Mouse (Mus musculus) MEL (cell line): ENCODE measurements at regions not wholly inside any gene's neighbourhood (a gene's known extent, or its start where the extent isn't known, plus 50 kb on each side); places are given as distances from the start of the nearest gene placed in this dataset.

Source experiments
- DNase-seq: peaks from one replicate; pipeline ENCODE4 v3.0.0; 2011; ENCODE audit warnings: low read depth, low spot score
- H3K27ac ChIP-seq: 2 replicates; pipeline ENCODE4 v1.5.1; 2012; ENCODE audit warnings: low read depth, mild to moderate bottlenecking, control low read depth, low read length, moderate library complexity; ENCODE audit not compliant: control insufficient read depth
- H3K27me3 ChIP-seq, 2 experiments: fragments of 150-350 bp in 1 of 2; sonication (generic) in 1 of 2; 2 replicates each; pipeline ENCODE4 v1.6.1; 2012; ENCODE audit warnings: low read length in 2 of 2, mild to moderate bottlenecking in 2 of 2, improper control_type of control experiment in 1 of 2, moderate library complexity in 1 of 2; ENCODE audit not compliant: insufficient read depth in 2 of 2, control insufficient read depth in 1 of 2
- H3K36me3 ChIP-seq, 2 experiments: 2 replicates each; pipeline ENCODE4 v1.6.1; 2012 to 2014; ENCODE audit warnings: low read length in 2 of 2, improper control_type of control experiment in 1 of 2, inconsistent platforms in 1 of 2, mild to moderate bottlenecking in 1 of 2; ENCODE audit not compliant: insufficient read depth in 2 of 2, control insufficient read depth in 1 of 2
- H3K4me1 ChIP-seq, 2 experiments: fragments of 150-350 bp in 1 of 2; sonication (generic) in 1 of 2; 2 replicates each; pipeline ENCODE4 v1.6.1; 2012; ENCODE audit warnings: low read length in 2 of 2, improper control_type of control experiment in 1 of 2, mild to moderate bottlenecking in 1 of 2; ENCODE audit not compliant: insufficient read depth in 2 of 2, control insufficient read depth in 1 of 2
- H3K4me3 ChIP-seq, 2 experiments: fragments of 150-350 bp in 1 of 2; sonication (generic) in 1 of 2; 2 replicates each; pipeline ENCODE4 v1.5.1; 2012; ENCODE audit warnings: low read depth in 2 of 2, low read length in 2 of 2, mild to moderate bottlenecking in 2 of 2, moderate library complexity in 2 of 2, control low read depth in 1 of 2, improper control_type of control experiment in 1 of 2; ENCODE audit not compliant: control insufficient read depth in 1 of 2, insufficient read depth in 1 of 2
- H3K79me2 ChIP-seq: 2 replicates; pipeline ENCODE4 v1.6.1; 2012; ENCODE audit warnings: mild to moderate bottlenecking, low read length, moderate library complexity; ENCODE audit not compliant: control insufficient read depth, poor library complexity, insufficient read depth
- H3K9ac ChIP-seq: 2 replicates; pipeline ENCODE4 v1.6.1; 2012; ENCODE audit warnings: low read depth, mild to moderate bottlenecking, control low read depth, low read length, moderate library complexity; ENCODE audit not compliant: control insufficient read depth, poor library complexity, severe bottlenecking
- H3K9me3 ChIP-seq: fragments of 150-350 bp; sonication (generic); replicated peaks from 2 replicates; pipeline ENCODE4 v1.6.1; 2012; ENCODE audit warnings: mild to moderate bottlenecking, low read length, improper control_type of control experiment, moderate library complexity; ENCODE audit not compliant: insufficient read depth
- BHLHE40 ChIP-seq: IDR thresholded peaks from 2 replicates; pipeline ENCODE4 v1.6.1; 2012; ENCODE audit warnings: low read depth, mild to moderate bottlenecking, inconsistent platforms, low read length, improper control_type of control experiment, borderline replicate concordance
- CHD2 ChIP-seq: IDR thresholded peaks from 2 replicates; pipeline ENCODE4 v1.6.1; 2011; ENCODE audit warnings: low read length, improper control_type of control experiment
- E2F4 ChIP-seq: IDR thresholded peaks from 2 replicates; pipeline ENCODE4 v1.6.1; 2011; ENCODE audit warnings: low read depth, low read length, improper control_type of control experiment, borderline replicate concordance
- GABPA ChIP-seq: IDR thresholded peaks from 2 replicates; pipeline ENCODE4 v1.6.1; 2012; ENCODE audit warnings: low read depth, mild to moderate bottlenecking, inconsistent platforms, low read length, improper control_type of control experiment, moderate library complexity
- JUND ChIP-seq: IDR thresholded peaks from 2 replicates; pipeline ENCODE4 v1.6.1; 2011; ENCODE audit warnings: low read depth, mild to moderate bottlenecking, improper control_type of control experiment, low read length
- MAX ChIP-seq: IDR thresholded peaks from 2 replicates; pipeline ENCODE4 v1.6.1; 2011; ENCODE audit warnings: low read length, improper control_type of control experiment
- MAZ ChIP-seq: IDR thresholded peaks from 2 replicates; pipeline ENCODE4 v1.6.1; 2012; ENCODE audit warnings: low read depth, mild to moderate bottlenecking, inconsistent platforms, low read length, improper control_type of control experiment
- MEF2A ChIP-seq: IDR thresholded peaks from 2 replicates; pipeline ENCODE4 v1.6.1; 2014; ENCODE audit warnings: low read depth, mild to moderate bottlenecking, inconsistent platforms, low read length, improper control_type of control experiment; ENCODE audit not compliant: poor library complexity, insufficient replicate concordance, severe bottlenecking; ENCODE audit errors: extremely low read depth
- POLR2A ChIP-seq, 2 experiments: IDR thresholded peaks; 2 replicates each; pipeline ENCODE4 v1.6.1; 2011 to 2012; ENCODE audit warnings: low read length in 2 of 2, mild to moderate bottlenecking in 2 of 2, control low read depth in 1 of 2, improper control_type of control experiment in 1 of 2, low read depth in 1 of 2, moderate library complexity in 1 of 2; ENCODE audit not compliant: control insufficient read depth in 1 of 2, insufficient read depth in 1 of 2, poor library complexity in 1 of 2
- POLR2AphosphoS5 ChIP-seq: IDR thresholded peaks from 2 replicates; pipeline ENCODE4 v1.6.1; 2012; ENCODE audit warnings: low read depth, borderline replicate concordance, mild to moderate bottlenecking, inconsistent platforms, low read length, moderate library complexity, mixed read lengths
- RAD21 ChIP-seq: IDR thresholded peaks from 2 replicates; pipeline ENCODE4 v1.6.1; 2011; ENCODE audit warnings: mild to moderate bottlenecking, low read depth, low read length, improper control_type of control experiment
- RCOR1 ChIP-seq: IDR thresholded peaks from 2 replicates; pipeline ENCODE4 v1.6.1; 2012; ENCODE audit warnings: low read depth, mild to moderate bottlenecking, inconsistent platforms, low read length, improper control_type of control experiment
- SMC3 ChIP-seq: IDR thresholded peaks from 2 replicates; pipeline ENCODE4 v1.6.1; 2011; ENCODE audit warnings: low read depth, low read length, improper control_type of control experiment
- TAL1 ChIP-seq: IDR thresholded peaks from 2 replicates; pipeline ENCODE4 v1.6.1; 2012; ENCODE audit warnings: mild to moderate bottlenecking, inconsistent platforms, low read length, moderate library complexity, mixed read lengths
- TBP ChIP-seq: IDR thresholded peaks from 2 replicates; pipeline ENCODE4 v1.8.0; 2011; ENCODE audit warnings: low read depth, low read length, improper control_type of control experiment
- USF2 ChIP-seq, 2 experiments: IDR thresholded peaks; 2 replicates each; pipeline ENCODE4 v1.6.1; 2011 to 2012; ENCODE audit warnings: improper control_type of control experiment in 2 of 2, low read length in 2 of 2, borderline replicate concordance in 1 of 2, inconsistent platforms in 1 of 2, low read depth in 1 of 2, mild to moderate bottlenecking in 1 of 2; ENCODE audit not compliant: insufficient read depth in 1 of 2
- ZKSCAN1 ChIP-seq: IDR thresholded peaks from 2 replicates; pipeline ENCODE4 v1.6.1; 2012; ENCODE audit warnings: low read depth, mild to moderate bottlenecking, inconsistent platforms, low read length, improper control_type of control experiment, moderate library complexity
- ZNF384 ChIP-seq: IDR thresholded peaks from 2 replicates; pipeline ENCODE4 v1.6.1; 2012; ENCODE audit warnings: low read depth, mild to moderate bottlenecking, inconsistent platforms, low read length, improper control_type of control experiment

DNA sequence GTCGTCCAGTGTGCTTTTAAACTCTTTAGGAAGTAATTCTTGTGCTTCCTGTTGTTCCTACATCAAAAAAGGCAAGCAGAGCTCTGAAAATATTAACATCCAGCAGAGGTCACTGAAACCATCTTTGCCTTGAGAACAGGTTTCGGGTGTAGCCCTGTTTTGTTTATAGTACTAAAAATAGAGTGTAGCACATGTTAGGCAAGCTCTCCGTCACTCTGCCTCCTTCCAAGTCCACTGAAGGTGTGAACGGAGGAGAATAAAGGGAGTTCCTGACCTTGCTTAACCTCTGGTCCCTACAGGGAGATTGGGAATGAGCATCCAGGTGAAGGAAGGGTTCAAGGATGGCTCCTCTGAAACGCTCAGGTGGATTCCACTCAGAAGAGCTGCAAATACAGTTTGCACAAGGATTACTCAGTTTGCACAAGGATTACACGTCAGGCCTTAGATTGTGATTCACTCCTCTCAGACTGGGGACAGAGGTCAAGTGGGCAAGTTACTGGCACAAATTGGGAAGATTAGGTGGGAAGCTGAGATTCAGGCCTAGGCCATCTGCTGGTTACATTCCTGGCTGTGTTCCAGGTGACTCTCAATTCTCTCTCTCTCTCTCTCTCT lies 304.5 kb downstream of the Sfmbt2 start:
- no peak for DNase-seq
- Histone ChIP-seq H3K4me3 (no peak overlapping the region), H3K27ac (no peak overlapping the region), H3K9me3 (no peaks in the 10 kb centered on the region), H3K9ac (no peak overlapping the region), H3K36me3 (no peaks in the 10 kb centered on the region)
- TF ChIP-seq TBP (no peak), E2F4 (no peak), MAX (no peak), JUND (no peak), ZNF384 (no peak), POLR2A (IDR thresholded peaks at IDR 0.05; ENCODE audit: control insufficient read depth in 1 of 2, insufficient read depth in 1 of 2, low read depth in 1 of 2, low read length in 2 of 2, poor library complexity in 1 of 2) (no peak), TAL1 (no peak), MAZ (no peak), BHLHE40 (no peak), GABPA (no peak), SMC3 (no peak), CHD2 (no peak), ZKSCAN1 (no peak), MEF2A (no peak)
- TF ChIP-seq, all 39 proteins: peak for 0
- H3K27me3 ChIP-seq, result no peaks in the 10 kb centered on the region
- H3K4me1 ChIP-seq, result no peaks in the 10 kb centered on the region
- no peaks in the 10 kb centered on the region for H3K79me2 ChIP-seq

DNA sequence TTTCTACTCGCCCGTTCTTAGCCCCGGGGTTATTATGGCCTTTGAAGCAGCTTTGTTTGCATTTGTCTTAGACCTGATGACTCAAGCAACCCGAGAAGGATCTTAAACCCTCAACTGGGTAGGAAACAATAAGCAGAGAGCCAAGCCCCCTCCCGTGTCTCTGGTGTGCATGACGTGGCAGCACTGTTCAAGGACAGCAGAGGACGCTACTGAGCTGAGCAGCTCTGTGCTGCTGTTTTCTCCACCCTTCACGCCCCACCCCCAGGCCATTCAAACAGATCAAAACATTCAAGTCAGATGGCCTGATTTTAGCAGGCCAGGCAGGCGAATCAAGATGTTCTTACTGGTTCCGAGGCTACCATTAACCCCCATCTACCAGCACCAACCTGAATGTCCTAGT lies 331.1 kb downstream of the Sfmbt2 start:
- Histone ChIP-seq H3K4me1 (no peaks in the 10 kb centered on the region), H3K27me3 (no peaks in the 10 kb centered on the region), H3K9me3 (no peaks in the 10 kb centered on the region), H3K36me3 (no peaks in the 10 kb centered on the region), H3K27ac (no peak overlapping the region), H3K9ac (no peak overlapping the region), H3K4me3 (no peak overlapping the region), H3K79me2 (no peaks in the 10 kb centered on the region)
- TF ChIP-seq RCOR1 (no peak), GABPA (no peak), USF2 (IDR thresholded peaks at IDR 0.05; ENCODE audit: borderline replicate concordance in 1 of 2, insufficient read depth in 1 of 2, low read depth in 1 of 2, low read length in 2 of 2) (no peak), TAL1 (no peak), POLR2AphosphoS5 (no peak), RAD21 (no peak), MEF2A (no peak), MAX (no peak)
- no peak for DNase-seq
